Mouse (Mus musculus): ENCODE results near the gene Slc22a6.

The Slc22a6 gene

GRCm38 (mm10) chr19:8611358-8612123 is 6.3 kb upstream of the Slc22a6 start:
- DNase-seq: no peak

GRCm38 (mm10) chr19:8613111-8613510 is 4.7 kb upstream of the Slc22a6 start:
- DNase-seq: no peak

- no peak for DNase-seq
These were observed 3.5 kb upstream of the Slc22a6 start for GRCm38 (mm10) chr19:8614343-8614742.

- DNase-seq: no peak
These were observed 1.5 kb upstream of the Slc22a6 start for GRCm38 (mm10) chr19:8616314-8616713.

GRCm38 (mm10) chr19:8621098-8621497 is 3.3 kb downstream of the Slc22a6 start:
- no peak for DNase-seq

- DNase-seq: no peak
These were observed 12.4 kb downstream of the Slc22a6 start for GRCm38 (mm10) chr19:8630249-8630648.

GRCm38 (mm10) chr19:8630826-8631225 is 13.0 kb downstream of the Slc22a6 start:
- no peak for DNase-seq

GRCm38 (mm10) chr19:8632029-8632428 is 14.2 kb downstream of the Slc22a6 start:
- no peak for DNase-seq

GRCm38 (mm10) chr19:8642086-8642485 is 24.2 kb downstream of the Slc22a6 start:
- no peak for DNase-seq

GRCm38 (mm10) chr19:8646393-8646792 is 28.6 kb downstream of the Slc22a6 start:
- no peak for DNase-seq

- no peak for DNase-seq
These were observed 38.0 kb downstream of the Slc22a6 start for GRCm38 (mm10) chr19:8655833-8656232.

GRCm38 (mm10) chr19:8656341-8656740 is 38.5 kb downstream of the Slc22a6 start:
- DNase-seq: no peak

GRCm38 (mm10) chr19:8661821-8662307 is 44.0 kb downstream of the Slc22a6 start:
- DNase-seq: peak; percentile 82

- DNase-seq: peak; percentile 88
These were observed 44.5 kb downstream of the Slc22a6 start for GRCm38 (mm10) chr19:8662337-8662736.

GRCm38 (mm10) chr19:8663360-8663839 is 45.6 kb downstream of the Slc22a6 start, which contains the start of gene Chrm1:
Chrm1 (plus strand) TSS chr19:8663789.
- DNase-seq: no peak

GRCm38 (mm10) chr19:8663911-8664421 is 46.1 kb downstream of the Slc22a6 start:
- DNase-seq: peak; percentile 70

GRCm38 (mm10) chr19:8664859-8665258 is 47.0 kb downstream of the Slc22a6 start:
- no peak for DNase-seq

- DNase-seq: peak; percentile 57
These were observed 47.9 kb downstream of the Slc22a6 start for GRCm38 (mm10) chr19:8665746-8666145.

- no peak for DNase-seq
These were observed 55.0 kb downstream of the Slc22a6 start for GRCm38 (mm10) chr19:8672859-8673258.

- no peak for DNase-seq
These were observed 55.7 kb downstream of the Slc22a6 start for GRCm38 (mm10) chr19:8673336-8674063.
